Mouse (Mus musculus) forebrain, embryonic 14.5 days (tissue): ENCODE data around the gene Ubap1. TPM values are rescaled to one million over a fixed set of nuclear protein-coding genes. Genes with fewer than 3 reads are reported as not detected.

Experiments used
- ATAC-seq: fragments of 200-750 bp; cut with Nextera tagmentation; 2 replicates; pipeline ENCODE4 v1.8.0; 2017; ENCODE audit warnings: mild to moderate bottlenecking, moderate library complexity
- DNase-seq: peaks from one replicate; pipeline ENCODE4 v3.0.0-alpha.2; 2015; ENCODE audit warnings: low spot score
- H3K27ac ChIP-seq: fragments of 300-500 bp; sonication (generic); 2 replicates; pipeline ENCODE4 v1.5.1; 2014; ENCODE audit warnings: low read depth, mild to moderate bottlenecking, control low read depth, low read length, moderate library complexity
- H3K27me3 ChIP-seq: fragments of 300-500 bp; sonication (generic); replicated peaks from 2 replicates; pipeline ENCODE4 v1.6.1; 2014; ENCODE audit warnings: low read length, control low read depth, mixed read lengths; ENCODE audit not compliant: control insufficient read depth, insufficient read depth
- H3K36me3 ChIP-seq: fragments of 300-500 bp; sonication (generic); 2 replicates; pipeline ENCODE4 v1.6.1; 2014; ENCODE audit warnings: low read length, control low read depth; ENCODE audit not compliant: control insufficient read depth, insufficient read depth
- H3K4me1 ChIP-seq: fragments of 300-500 bp; sonication (generic); 2 replicates; pipeline ENCODE4 v1.6.1; 2014; ENCODE audit warnings: antibody characterized with exemption, low read length, control low read depth; ENCODE audit not compliant: control insufficient read depth, insufficient read depth
- H3K4me2 ChIP-seq: fragments of 300-500 bp; sonication (generic); 2 replicates; pipeline ENCODE4 v1.6.1; 2014; ENCODE audit warnings: mild to moderate bottlenecking, control low read depth, low read length
- H3K4me3 ChIP-seq: fragments of 300-500 bp; sonication (generic); 2 replicates; pipeline ENCODE4 v1.5.1; 2014; ENCODE audit warnings: low read depth, low read length, control low read depth
- H3K9ac ChIP-seq: fragments of 300-500 bp; sonication (generic); 2 replicates; pipeline ENCODE4 v1.6.1; 2014; ENCODE audit warnings: mild to moderate bottlenecking, low read length, control low read depth, moderate library complexity
- H3K9me3 ChIP-seq: fragments of 300-500 bp; sonication (generic); replicated peaks from 2 replicates; pipeline ENCODE4 v1.6.1; 2016; ENCODE audit warnings: low read length, control low read depth, mixed read lengths; ENCODE audit not compliant: control insufficient read depth
- WGBS: fragments of 180-500 bp; shearing (Covaris S2); extraction: QIAGEN DNeasy Blood & Tissue Kit; methylation state at CpG from one replicate; pipeline ENCODE4 v1.1.7; 2014; 5-methylcytosine and 5-hydroxymethylcytosine counted together
- polyA plus RNA-seq: library from polyadenylated mRNA; unstranded; fragments of >200 nt; fragmentation: Nextera tagmentation; extraction: Ambion mirVana; gene quantifications from 2 replicates; pipeline ENCODE4 v1.2.1, GENCODE M21; 2014

Gene Ubap1
- polyA plus RNA-seq, 1 experiment from 2014 or later = 59.6 TPM

GRCm38 (mm10) chr4:41318267-41318666 is 30.5 kb upstream of the Ubap1 start:
- WGBS = 82% methylated on average over 5 of the region's 5 CpGs
- H3K4me1 ChIP-seq = peaks cover 7% of the 10 kb centered on the region
- DNase-seq (no peak), ATAC-seq (no peak)
- H3K27ac ChIP-seq = no peak overlapping the region
- H3K4me2 ChIP-seq = no peak overlapping the region
- no peak overlapping the region for H3K9ac ChIP-seq
- no peaks in the 10 kb centered on the region for H3K27me3 ChIP-seq
- no peaks in the 10 kb centered on the region for H3K36me3 ChIP-seq
- no peak overlapping the region for H3K4me3 ChIP-seq
- no peaks in the 10 kb centered on the region for H3K9me3 ChIP-seq

GRCm38 (mm10) chr4:41320971-41321370 is 27.8 kb upstream of the Ubap1 start:
- Histone ChIP-seq H3K9ac (no peak overlapping the region), H3K36me3 (no peaks in the 10 kb centered on the region), H3K4me2 (no peak overlapping the region), H3K9me3 (no peaks in the 10 kb centered on the region), H3K4me3 (no peak overlapping the region), H3K4me1 (no peaks in the 10 kb centered on the region), H3K27me3 (no peaks in the 10 kb centered on the region), H3K27ac (no peak overlapping the region)
- DNase-seq = no peak
- WGBS = 78% methylated on average over 4 of the region's 4 CpGs
- no peak for ATAC-seq

GRCm38 (mm10) chr4:41326876-41327275 is 21.9 kb upstream of the Ubap1 start:
- Histone ChIP-seq H3K36me3 (no peaks in the 10 kb centered on the region), H3K4me2 (no peak overlapping the region), H3K4me3 (no peak overlapping the region), H3K9me3 (no peaks in the 10 kb centered on the region), H3K4me1 (no peaks in the 10 kb centered on the region), H3K27ac (no peak overlapping the region), H3K27me3 (no peaks in the 10 kb centered on the region), H3K9ac (no peak overlapping the region)
- DNase-seq (no peak), ATAC-seq (no peak)
- 92% methylated on average over 6 of the region's 6 CpGs for WGBS

- no peak overlapping the region for H3K27ac ChIP-seq
- ATAC-seq (no peak), DNase-seq (no peak)
- 46% methylated on average over 4 of the region's 4 CpGs for WGBS
- no peak overlapping the region for H3K4me2 ChIP-seq
- H3K4me1 ChIP-seq = no peaks in the 10 kb centered on the region
- H3K27me3 ChIP-seq = no peaks in the 10 kb centered on the region
- no peaks in the 10 kb centered on the region for H3K36me3 ChIP-seq
- no peak overlapping the region for H3K9ac ChIP-seq
- H3K4me3 ChIP-seq = no peak overlapping the region
- no peaks in the 10 kb centered on the region for H3K9me3 ChIP-seq
Observed at GRCm38 (mm10) chr4:41329481-41329880, 19.3 kb upstream of the Ubap1 start.

- Histone ChIP-seq H3K36me3 (no peaks in the 10 kb centered on the region), H3K9ac (no peak overlapping the region), H3K4me2 (no peak overlapping the region)
Observed at GRCm38 (mm10) chr4:41331085-41331484, 17.7 kb upstream of the Ubap1 start.

DNA sequence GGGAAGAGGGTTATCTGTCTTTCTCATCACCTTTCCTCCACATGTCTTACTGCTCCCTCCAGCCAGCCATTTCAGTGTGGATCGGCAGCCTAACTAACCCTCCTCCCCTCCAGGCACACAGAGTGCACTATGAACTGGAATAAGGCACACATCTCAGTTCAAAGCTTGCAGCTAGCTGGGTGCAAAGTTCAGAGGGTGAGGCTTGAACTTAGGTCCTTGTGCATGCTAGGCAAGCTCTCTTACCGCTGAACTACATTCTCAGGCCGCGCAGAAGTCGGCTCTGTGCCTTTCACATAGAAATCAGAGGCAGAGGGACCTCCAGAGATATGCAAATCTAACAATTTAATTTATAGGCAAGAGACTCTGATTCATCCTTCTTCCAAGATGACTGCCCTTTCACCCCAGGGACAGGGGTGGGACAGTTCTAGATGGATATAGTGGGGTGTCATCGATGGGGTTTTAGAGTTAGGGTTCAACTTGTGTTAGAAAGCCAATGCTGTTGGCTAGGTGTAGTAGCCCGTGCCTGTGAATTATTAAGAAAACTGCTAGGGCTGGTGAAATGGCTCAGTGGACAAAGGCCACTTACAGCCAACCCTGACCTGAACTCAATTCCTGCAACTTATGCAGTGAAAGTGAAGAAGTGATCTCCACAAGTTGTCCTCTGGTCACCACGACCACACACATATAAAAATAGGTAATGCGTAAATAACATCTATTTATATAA is 16.9 kb upstream of the Ubap1 start:
- H3K27me3 ChIP-seq = no peaks in the 10 kb centered on the region
- H3K4me1 ChIP-seq = no peaks in the 10 kb centered on the region
- H3K27ac ChIP-seq = no peak overlapping the region
- no peak overlapping the region for H3K4me3 ChIP-seq
- WGBS = 90% methylated on average over 9 of the region's 9 CpGs
- H3K9me3 ChIP-seq = no peaks in the 10 kb centered on the region
- no peak for DNase-seq
- no peak for ATAC-seq
- H3K36me3 ChIP-seq = no peaks in the 10 kb centered on the region
- H3K9ac ChIP-seq = no peak overlapping the region
- H3K4me2 ChIP-seq = no peak overlapping the region

More at GRCm38 (mm10) chr4:41331085-41331484, 17.7 kb upstream of the Ubap1 start:
- ATAC-seq (no peak), DNase-seq (no peak)
- 86% methylated on average over 3 of the region's 3 CpGs for WGBS
- no peaks in the 10 kb centered on the region for H3K27me3 ChIP-seq
- H3K4me3 ChIP-seq = no peak overlapping the region
- H3K27ac ChIP-seq = no peak overlapping the region
- H3K4me1 ChIP-seq = no peaks in the 10 kb centered on the region
- no peaks in the 10 kb centered on the region for H3K9me3 ChIP-seq

DNA sequence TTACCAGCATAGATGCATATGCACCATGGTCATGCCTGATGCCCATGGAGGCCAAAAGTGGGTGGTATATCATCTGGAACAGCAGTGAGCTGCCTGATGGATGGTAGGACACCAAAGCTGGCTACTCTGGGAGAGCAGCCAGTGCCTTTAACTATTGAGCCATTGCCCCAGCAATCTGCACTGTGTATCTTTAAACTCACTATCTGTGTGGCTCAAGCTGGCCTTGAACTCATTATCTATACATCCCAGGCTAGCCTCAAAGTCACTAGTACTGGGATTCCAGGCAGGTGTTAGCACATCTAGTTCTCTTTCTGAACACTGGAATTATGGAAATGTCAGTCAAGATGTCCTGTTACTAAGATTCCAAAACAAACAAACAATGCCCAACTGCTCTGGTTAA is 12.2 kb upstream of the Ubap1 start:
- Histone ChIP-seq H3K9ac (no peak overlapping the region), H3K4me1 (no peaks in the 10 kb centered on the region), H3K36me3 (no peaks in the 10 kb centered on the region), H3K27me3 (no peaks in the 10 kb centered on the region), H3K4me2 (no peak overlapping the region), H3K27ac (no peak overlapping the region), H3K4me3 (no peak overlapping the region), H3K9me3 (no peaks in the 10 kb centered on the region)
- DNase-seq (no peak), ATAC-seq (no peak)

DNA sequence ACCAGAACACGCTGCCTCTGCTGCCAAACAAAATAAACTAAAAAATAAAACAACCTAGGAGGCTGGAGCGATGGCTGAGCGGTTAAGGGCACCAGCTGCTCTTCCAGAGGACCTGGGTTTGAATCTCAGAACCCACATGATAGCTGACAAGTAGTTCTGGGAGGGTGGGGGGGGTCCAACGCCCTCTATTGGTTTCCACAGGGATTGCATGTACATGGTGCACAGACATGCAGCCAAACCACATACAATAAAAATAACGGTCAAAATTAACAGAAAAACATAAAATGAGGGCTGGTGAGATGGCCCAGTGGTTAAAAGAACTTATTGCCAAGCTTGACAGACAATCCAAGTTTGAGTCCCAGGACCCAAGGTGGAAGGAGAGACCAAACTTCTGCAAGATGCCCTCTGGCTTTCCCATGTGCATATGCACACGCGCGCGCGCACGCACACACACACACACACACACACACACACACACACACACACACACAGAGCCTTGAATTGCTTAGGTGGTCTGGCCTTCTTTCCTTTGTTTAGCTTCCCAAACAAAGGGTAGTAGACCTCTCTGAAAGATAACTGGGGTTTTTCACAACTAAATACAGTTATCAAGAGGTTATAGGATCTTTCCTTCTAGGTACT is 7.8 kb upstream of the Ubap1 start:
- Histone ChIP-seq H3K9me3 (no peaks in the 10 kb centered on the region), H3K9ac (no peak overlapping the region), H3K4me1 (no peaks in the 10 kb centered on the region), H3K27me3 (no peaks in the 10 kb centered on the region), H3K4me2 (no peak overlapping the region), H3K36me3 (no peaks in the 10 kb centered on the region), H3K4me3 (no peak overlapping the region), H3K27ac (no peak overlapping the region)
- DNase-seq (no peak), ATAC-seq (no peak)
- 80% methylated on average over 11 of the region's 11 CpGs for WGBS

DNA sequence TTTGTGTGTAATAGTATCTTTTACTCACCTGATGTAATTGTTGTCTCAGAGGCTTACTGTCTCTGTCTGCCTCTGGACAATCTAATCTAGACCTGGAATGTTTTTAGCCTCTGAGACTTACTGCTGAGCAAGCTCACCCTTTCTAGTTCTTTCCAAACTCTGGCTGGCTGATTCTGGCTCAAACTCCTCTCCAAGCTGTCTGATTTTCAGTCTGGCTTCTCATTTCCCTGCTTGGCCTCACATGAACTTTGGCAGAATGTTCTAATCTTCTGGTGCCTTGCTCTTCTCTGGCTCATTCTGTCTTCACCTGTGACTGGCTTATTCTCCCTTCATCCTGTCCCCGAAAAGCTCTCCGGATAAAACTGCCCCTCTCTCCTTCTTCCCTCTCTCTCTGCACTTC is 2.8 kb upstream of the Ubap1 start:
- 66% methylated on average over 2 of the region's 2 CpGs for WGBS

More for the DNA sequence above, 2.8 kb upstream of the Ubap1 start:
- H3K4me3 ChIP-seq = no peak overlapping the region
- no peak overlapping the region for H3K9ac ChIP-seq
- ATAC-seq (no peak), DNase-seq (no peak)
- H3K4me1 ChIP-seq = peaks cover 8% of the 10 kb centered on the region; the same call in 1 of the 2 replicates
- H3K9me3 ChIP-seq = no peaks in the 10 kb centered on the region
- H3K4me2 ChIP-seq = no peak overlapping the region
- H3K27me3 ChIP-seq = no peaks in the 10 kb centered on the region
- no peak overlapping the region for H3K27ac ChIP-seq
- H3K36me3 ChIP-seq = no peaks in the 10 kb centered on the region
